Mouse (Mus musculus): ENCODE data around the gene Unc5cl.

DNA sequence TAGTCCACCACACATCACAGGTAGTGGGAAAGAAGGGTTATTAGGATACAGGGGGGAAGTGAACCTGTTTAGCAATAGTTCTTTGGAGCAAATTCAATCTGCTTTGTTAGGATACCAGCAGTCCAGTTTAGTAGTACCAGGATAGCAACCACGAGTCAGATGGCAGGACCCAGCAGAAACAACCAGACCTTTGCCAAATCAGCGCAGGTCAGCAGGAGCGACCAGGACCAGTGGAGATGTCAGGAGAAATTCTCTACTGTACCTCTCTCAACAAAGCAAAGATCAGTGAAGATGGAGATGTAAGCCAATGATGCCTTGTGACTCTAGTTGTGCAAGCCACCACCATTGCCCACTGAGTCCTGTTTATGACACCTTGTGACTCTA is 97.8 kb downstream of the Unc5cl start:
- TF ChIP-seq CTCF (IDR thresholded peaks at IDR 0.05; ENCODE audit: extremely low read depth, insufficient read depth, insufficient read length, insufficient replicate concordance) (no peak), POLR2A (IDR thresholded peaks at IDR 0.05; ENCODE audit: low read depth, low read length) (no peak)
